Mouse (Mus musculus): ENCODE data around the gene Carmil3.

DNA sequence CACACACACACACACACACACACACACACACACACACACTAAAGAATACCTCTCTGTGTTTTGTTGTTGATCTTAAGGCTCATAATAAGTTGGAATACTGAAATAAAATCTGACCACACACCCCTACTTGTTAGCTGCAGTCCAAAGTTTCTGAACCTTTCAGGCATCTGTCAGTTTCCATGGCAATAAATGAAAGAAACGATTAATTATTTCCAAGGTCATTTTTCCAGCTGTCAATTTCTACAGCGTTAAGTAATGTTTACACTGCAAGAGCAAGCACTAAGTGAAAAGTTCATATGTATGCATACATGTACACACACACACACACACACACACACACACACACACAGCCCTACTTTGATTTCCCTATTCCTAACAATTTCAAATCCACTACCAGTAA, 32.8 kb upstream of the Carmil3 start:
- no peak for TF ChIP-seq JUN (IDR thresholded peaks at IDR 0.05; ENCODE audit: insufficient read depth, low read depth, low read length)
- TF ChIP-seq USF1 (IDR thresholded peaks at IDR 0.05; ENCODE audit: low read depth, low read length) = no peak
- no peak for TF ChIP-seq GABPA (IDR thresholded peaks at IDR 0.05; ENCODE audit: insufficient replicate concordance, low read depth, low read length)
- TF ChIP-seq CTCF (conservative IDR thresholded peaks at IDR 0.05 in 1 of 2, IDR thresholded peaks at IDR 0.05 in 1 of 2; ENCODE audit: low read depth in 2 of 2, low read length in 2 of 2) = no peak
- TF ChIP-seq BHLHE40 (IDR thresholded peaks at IDR 0.05; ENCODE audit: low read depth, low read length) = no peak

Data from CH12.LX (cell line).